Mouse (Mus musculus): Measurements from ENCODE around the gene Dhrs7c. TPM values are rescaled to one million over a fixed set of nuclear protein-coding genes. Genes with fewer than 3 reads are reported as not detected.

Dhrs7c gene
- total RNA-seq (2021): 100 to 1,000 TPM; 130 to 156 TPM

- peak; percentile 65 for DNase-seq
Observed at GRCm38 (mm10) chr11:67797931-67798330, at the start of gene Dhrs7c. Gene Dhrs7c (plus strand): TSS chr11:67798187.

DNA sequence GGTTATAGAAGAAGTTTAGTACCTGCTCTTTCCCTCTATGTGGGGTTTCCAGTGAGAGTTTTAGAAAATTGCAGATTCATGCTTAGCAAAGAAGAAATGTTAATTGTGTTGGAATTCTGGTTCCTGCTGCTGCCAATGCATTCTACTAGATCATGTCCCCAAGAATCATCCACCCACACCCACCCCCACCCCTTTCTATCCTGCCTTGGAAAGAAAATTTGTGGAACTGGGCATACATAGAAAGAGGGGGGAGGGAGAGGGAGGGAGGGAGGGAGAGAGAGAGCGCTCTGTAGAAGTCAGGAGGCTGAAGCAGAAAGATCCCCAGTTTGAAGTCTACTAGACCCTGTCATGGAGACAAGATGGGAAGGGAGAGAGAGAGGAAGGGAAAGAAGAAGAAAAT is 41.7 kb upstream of the Dhrs7c start:
- no peak for DNase-seq

DNA sequence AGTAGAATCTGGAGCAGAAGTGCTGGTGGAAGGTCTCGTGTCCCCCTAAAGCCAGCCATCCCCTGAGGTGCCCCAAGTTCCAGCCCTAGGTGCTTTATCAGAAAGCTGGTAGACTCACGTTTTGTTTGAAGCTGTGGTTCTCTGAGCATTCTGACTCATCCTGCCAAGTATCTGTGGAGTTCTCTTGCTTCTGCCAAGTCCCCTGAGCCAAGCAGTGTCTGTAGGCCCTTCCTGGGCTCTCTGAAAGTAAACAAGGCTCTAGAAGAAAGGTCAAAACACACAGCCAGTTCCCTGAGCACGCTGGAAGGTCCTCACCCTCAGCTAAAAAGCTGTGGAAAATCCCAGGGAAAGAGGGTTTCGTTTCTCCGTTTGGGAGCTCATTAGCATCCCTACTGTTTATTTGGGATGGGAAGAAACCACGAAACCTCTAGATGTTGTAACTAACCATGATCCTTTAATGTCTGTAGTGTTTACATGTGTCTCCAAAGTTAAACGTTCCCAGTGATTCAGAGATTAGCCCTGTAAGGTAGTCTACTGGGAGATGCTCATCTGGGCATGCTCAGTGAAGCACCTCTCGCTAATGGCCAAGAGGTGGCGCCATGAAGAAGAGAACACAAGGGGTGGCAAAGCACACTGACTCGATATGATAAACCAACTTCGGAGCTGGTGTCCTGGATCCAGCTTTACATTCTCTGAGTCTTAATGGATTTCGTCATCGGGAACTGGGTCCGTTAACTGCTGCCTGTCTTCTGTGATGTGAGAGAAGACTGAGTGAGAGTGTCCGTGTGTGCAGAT is 40.4 kb upstream of the Dhrs7c start:
- DNase-seq: peak; percentile 54

- no peak for DNase-seq
Observed at GRCm38 (mm10) chr11:67771053-67771452, 26.9 kb upstream of the Dhrs7c start, which contains the start of gene Glp2r. Gene Glp2r (minus strand): TSS chr11:67771153.

DNA sequence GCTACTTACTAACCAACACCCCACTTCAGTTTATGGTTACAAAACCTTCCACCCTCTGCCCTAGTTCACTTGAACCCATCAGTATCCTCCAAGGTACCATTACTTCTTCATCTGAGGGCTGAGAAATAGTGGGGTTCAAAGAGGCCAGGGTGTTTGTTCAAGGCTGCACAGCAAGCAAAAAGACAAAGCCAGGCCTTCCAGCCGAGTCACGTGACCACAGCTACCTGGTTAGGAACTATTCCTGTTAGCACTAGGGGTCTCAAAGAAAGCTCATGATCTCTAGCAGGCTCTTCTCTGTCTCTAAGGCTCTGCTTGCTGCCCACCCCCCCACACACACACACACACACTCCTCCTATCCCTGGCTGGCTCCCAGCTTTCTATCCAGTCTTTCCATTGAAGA is 26.3 kb upstream of the Dhrs7c start:
- no peak for DNase-seq

GRCm38 (mm10) chr11:67772577-67772976 is 25.4 kb upstream of the Dhrs7c start:
- peak; percentile 63 for DNase-seq

DNA sequence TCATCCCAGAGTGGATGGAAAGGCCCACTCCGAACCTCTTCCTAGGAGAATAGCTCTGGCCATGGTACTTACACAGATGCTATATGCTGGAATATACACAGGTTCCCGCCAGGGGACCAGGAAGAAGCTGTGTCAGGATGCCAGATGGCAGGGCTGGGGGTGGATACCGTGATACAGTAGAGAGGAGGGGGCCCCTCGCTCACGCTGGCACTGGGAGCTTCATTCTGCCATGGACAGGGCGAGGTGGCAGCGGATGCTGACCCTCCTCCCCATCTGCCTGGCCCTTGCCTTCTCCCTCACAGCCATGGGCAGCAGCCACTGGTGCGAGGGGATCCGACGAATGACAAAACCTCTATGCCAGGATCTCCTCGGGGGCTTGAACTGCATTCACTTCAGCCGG is 23.6 kb upstream of the Dhrs7c start, which contains the start of gene Gsg1l2:
Gsg1l2 (plus strand) TSS at position 230 of the 400 bp plus-strand sequence.
- DNase-seq: no peak

DNA sequence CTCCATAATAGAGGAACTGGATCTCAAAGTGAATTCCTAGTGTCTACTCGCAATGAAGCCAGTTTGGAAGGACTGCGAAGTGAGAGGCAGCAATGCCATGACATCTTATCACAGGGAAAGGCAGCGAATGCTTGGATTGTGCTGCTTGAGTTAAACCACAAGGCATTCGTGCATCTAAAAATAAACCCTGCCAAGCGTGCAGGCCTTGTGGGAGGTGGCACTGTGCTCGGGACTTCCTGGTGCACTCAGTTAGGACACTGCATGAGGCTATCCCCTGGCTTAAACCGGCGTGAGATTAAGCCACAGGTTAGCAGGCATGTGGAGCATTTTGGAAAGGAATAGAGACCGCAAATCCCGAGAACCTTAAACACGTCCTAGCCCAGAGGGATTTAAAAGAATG is 7.8 kb upstream of the Dhrs7c start:
- DNase-seq: peak; percentile 30

- no peak for DNase-seq
Observed at GRCm38 (mm10) chr11:67800130-67800723, 2.2 kb downstream of the Dhrs7c start.

DNA sequence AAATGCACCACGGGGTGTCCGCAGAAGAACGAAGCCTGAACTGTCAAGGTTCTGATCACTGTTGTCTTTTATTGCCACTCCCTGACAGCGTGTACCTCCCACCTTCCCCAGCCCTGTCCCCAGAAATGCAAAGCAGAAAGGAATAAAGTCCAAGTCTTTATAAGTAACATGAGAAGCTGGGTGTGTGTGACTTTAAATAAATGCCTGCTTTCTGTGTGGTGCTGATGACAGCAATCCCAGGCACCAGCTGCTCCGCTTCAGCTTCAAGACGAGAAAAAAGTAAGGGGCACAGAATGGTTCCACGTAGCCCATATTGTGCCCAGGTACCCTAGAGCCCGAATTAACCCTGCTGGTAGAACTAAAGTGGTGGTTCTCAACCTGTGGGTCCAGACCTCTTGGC is 3.2 kb downstream of the Dhrs7c start:
- no peak for DNase-seq

- DNase-seq: no peak
Observed at GRCm38 (mm10) chr11:67805538-67805937, 7.6 kb downstream of the Dhrs7c start.

GRCm38 (mm10) chr11:67806832-67807597 is 9.0 kb downstream of the Dhrs7c start:
- no peak for DNase-seq

DNA sequence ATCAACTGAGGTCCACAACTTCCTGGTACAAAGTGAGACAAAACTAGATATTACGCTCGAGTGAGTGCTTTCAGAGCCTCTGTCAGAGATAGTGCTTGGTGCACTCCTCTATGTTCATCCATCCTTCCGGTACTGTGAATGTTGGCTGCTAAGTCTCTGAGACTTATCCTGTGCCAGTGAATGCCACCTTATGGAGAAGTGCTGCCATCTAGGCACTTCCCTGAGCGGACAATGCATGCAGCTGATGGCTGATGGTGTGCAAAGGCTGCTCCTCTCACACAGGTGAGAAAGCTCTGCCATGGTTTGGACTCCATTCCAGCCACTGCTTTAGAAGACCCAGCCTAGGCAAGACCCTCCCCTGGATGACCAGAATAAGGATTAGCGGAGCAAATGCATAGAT is 10.1 kb downstream of the Dhrs7c start:
- no peak for DNase-seq

- DNase-seq: peak; percentile 57
Observed at GRCm38 (mm10) chr11:67811535-67811934, 13.5 kb downstream of the Dhrs7c start.

DNA sequence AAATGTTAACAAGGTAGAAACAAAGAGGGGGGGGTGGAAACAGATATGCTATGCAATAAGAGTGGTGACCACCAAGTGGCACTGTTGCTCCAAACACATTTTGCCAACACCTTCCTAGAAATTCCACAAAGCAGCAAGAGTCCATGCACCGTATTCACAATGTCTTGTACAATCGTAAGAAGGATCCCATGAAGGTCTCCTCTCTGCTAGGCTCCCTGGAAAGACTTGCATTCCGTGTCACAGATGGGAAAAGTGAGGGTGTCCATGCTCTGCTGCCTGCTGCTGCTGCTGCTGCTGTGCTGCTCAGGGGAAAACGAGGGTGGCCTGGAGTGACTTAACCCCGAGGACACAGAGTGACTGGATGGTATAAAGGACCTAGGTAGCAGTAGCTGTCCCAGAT is 21.6 kb downstream of the Dhrs7c start:
- peak; percentile 64 for DNase-seq

DNA sequence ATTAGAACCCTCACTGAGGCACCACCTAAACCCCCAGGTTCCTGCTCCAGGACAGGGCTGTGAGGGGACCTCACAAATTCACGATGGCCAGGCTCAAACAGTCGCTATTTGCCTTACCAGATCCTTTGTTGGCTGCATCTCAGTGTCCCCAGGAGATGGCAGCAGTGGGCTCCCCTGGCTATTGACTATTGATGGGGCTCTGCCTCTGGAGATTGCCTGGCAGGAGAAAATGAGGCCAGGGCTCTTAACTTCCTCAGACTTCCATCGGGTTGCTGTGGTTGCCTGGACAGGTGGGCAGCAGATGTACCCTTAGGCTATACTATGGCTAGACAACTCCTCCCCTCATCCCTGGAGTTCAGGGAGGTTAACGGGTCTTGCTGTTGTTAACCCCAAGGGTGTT is 22.2 kb downstream of the Dhrs7c start:
- DNase-seq: peak; percentile 65

DNA sequence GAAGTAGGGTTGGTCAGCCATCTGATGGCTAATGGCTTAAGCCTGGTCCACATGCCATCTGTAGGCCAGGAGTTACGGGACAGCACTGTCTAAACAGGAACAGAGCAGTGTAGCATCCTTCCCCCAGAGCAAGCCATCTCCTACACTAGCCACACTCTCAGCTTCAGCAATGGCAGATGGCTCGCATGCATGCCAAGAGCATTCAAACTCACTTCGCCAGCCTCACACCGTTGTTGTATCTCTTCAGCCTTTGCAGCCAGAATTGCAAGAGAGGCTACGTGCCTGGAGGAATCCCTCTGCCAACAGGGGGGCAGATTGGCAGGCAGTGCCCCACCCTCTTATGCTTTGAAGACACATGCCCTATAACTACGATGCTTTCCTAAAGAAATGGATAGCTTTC is 23.6 kb downstream of the Dhrs7c start:
- no peak for DNase-seq

DNA sequence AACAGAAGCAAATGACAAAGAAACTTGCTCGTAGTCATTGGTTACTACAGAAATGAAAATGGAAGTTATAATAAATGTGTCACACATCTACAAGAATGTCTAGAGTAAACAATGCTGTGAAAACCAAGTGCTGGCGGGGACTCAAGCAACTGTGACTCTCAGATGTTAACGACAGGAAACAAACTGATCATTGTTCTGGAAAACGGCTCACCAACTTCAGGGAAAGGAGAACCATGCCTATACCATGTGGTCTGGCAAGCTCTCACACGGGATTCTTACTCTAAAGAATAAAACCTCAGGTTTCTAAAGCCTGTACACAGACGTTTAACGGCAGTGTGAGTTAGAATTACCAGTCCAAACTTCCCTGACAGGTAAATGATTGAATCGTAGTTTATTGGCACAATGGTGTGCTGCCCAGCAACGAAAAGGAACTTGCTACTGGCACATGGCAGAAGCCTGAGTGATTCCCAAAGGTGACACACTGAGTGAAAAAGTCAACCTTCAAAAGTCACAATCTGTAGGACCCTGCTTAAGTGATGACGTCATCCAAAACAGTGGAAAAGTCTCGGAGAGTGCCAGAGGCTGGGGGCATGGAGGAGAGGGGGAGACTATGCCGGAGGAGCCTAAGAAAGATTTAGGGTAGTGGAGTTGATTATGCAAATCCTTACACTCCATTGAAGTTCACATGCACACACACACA is 30.5 kb downstream of the Dhrs7c start:
- DNase-seq: no peak

- no peak for DNase-seq
Observed at GRCm38 (mm10) chr11:67829530-67829929, 31.5 kb downstream of the Dhrs7c start.

DNA sequence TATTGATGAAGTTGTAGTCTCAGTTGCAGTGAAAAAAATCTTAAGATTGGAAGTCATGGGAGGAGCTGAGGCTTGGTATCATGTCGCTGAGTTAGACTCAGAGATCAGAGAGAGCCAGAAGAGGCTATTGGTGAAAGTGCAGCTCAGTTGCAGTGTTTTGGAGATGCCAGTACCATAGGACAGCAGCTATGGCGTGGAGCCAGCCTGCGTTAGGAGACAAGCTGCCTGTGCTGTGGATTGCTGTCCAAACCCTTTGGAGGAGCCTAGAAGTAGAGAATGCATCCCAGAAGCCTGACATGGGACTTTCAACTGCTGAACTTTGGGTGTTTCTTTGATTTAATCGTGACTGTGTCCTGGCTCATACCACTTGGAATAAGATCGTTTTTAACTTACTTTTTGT is 33.8 kb downstream of the Dhrs7c start:
- DNase-seq: no peak

DNA sequence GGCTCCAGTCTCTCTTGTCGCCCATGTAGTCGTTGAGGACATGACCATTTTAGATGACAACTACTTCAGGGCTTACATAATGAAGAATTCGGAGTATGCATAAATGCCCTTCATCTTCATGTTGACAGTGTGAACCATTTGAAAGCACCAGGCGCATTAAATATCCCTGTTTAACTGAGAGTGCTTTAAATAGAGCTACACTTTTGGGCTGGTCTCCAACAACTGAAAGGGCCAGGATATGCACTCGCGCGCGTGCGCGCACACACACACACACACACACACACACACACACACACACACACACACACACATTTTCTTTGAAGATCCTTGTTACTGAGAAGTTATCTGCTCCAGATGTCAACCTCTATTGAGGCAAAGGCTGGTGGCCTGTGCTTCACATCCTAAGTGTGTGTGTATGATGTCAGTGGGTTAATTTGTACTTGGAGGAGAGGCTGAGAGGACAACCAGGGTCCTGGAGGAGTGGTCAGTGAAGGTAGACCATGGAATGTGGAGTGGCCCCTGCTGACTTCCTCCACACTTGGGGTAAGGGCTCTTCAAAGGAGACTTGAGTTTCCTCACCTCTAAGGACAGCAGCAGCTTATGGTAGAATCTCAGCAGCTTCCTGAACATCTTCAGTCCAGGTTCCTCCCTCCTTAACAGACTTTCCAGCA is 37.6 kb downstream of the Dhrs7c start:
- DNase-seq: peak; percentile 25

DNA sequence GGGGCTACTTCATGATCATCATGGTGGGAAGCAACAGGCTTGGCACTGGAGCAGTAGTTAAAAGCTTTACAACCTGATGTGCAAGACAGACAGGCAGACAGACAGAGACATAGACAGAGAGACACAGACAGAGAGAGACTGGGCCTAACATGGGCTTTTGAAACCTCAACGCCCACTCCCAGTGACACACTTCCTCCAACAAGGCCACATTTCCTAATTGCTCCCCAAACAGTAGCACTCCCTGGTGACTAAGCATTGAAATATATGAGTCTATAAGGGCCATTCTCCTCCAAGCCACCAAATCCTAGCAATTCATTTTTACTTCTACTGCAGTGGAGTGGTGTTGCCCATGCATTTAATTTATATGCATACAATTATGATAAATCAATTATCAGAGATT is 41.8 kb downstream of the Dhrs7c start:
- no peak for DNase-seq

All from heart, postnatal 4 days (tissue).